Mouse (Mus musculus) embryonic facial prominence, embryonic 11.5 days (tissue): ENCODE measurements around the gene 1700001L19Rik. TPM values are rescaled to one million over a fixed set of nuclear protein-coding genes. Genes with fewer than 3 reads are reported as not detected.

ENCODE experiments used
- ATAC-seq: fragments of 200-750 bp; cut with Nextera tagmentation; replicated peaks from 2 replicates; pipeline ENCODE4 v1.8.0; 2017; ENCODE audit warnings: low read depth; ENCODE audit not compliant: insufficient number of reproducible peaks, low FRiP score, low TSS enrichment
- DNase-seq: peaks from one replicate; pipeline ENCODE4 v3.0.0-alpha.2; 2015; ENCODE audit warnings: low spot score
- H3K27ac ChIP-seq: fragments of 300-500 bp; sonication (generic); replicated peaks from 2 replicates; pipeline ENCODE4 v1.5.1; 2014; ENCODE audit warnings: mild to moderate bottlenecking, low read depth, low read length, control low read depth
- H3K27me3 ChIP-seq: fragments of 300-500 bp; sonication (generic); 2 replicates; pipeline ENCODE4 v1.6.1; 2014; ENCODE audit warnings: mild to moderate bottlenecking, low read length, moderate library complexity, mixed read lengths; ENCODE audit not compliant: control insufficient read depth, insufficient read depth
- H3K36me3 ChIP-seq: fragments of 300-500 bp; sonication (generic); replicated peaks from 2 replicates; pipeline ENCODE4 v1.6.1; 2014; ENCODE audit warnings: low read depth, mild to moderate bottlenecking, low read length, moderate library complexity, mixed read lengths; ENCODE audit not compliant: control insufficient read depth, insufficient read depth
- H3K4me1 ChIP-seq: fragments of 300-500 bp; sonication (generic); 2 replicates; pipeline ENCODE4 v1.6.1; 2014; ENCODE audit warnings: low read length, mixed read lengths; ENCODE audit not compliant: control insufficient read depth, insufficient read depth
- H3K4me2 ChIP-seq: fragments of 300-500 bp; sonication (generic); 2 replicates; pipeline ENCODE4 v1.6.1; 2014; ENCODE audit warnings: low read depth, mild to moderate bottlenecking, control low read depth, low read length, moderate library complexity
- H3K4me3 ChIP-seq: fragments of 300-500 bp; sonication (generic); 2 replicates; pipeline ENCODE4 v1.5.1; 2014; ENCODE audit warnings: low read depth, low read length, control low read depth
- H3K9ac ChIP-seq: fragments of 300-500 bp; sonication (generic); replicated peaks from 2 replicates; pipeline ENCODE4 v1.6.1; 2014; ENCODE audit warnings: mild to moderate bottlenecking, control low read depth, low read length
- H3K9me3 ChIP-seq: fragments of 300-500 bp; sonication (generic); replicated peaks from 2 replicates; pipeline ENCODE4 v1.6.1; 2016; ENCODE audit warnings: mild to moderate bottlenecking, low read length, inconsistent platforms, mixed read lengths; ENCODE audit not compliant: control insufficient read depth
- WGBS: fragments of 180-500 bp; shearing (Covaris S2); extraction: QIAGEN DNeasy Blood & Tissue Kit; methylation state at CpG from one replicate; pipeline ENCODE4 v1.1.7; 2014; 5-methylcytosine and 5-hydroxymethylcytosine counted together
- polyA plus RNA-seq: library from polyadenylated mRNA; unstranded; fragments of >200 nt; fragmentation: Nextera tagmentation; extraction: Ambion mirVana; gene quantifications from 2 replicates; pipeline ENCODE4 v1.2.1, GENCODE M21; 2014

Gene 1700001L19Rik
- polyA plus RNA-seq, 1 experiment from 2014 or later, result 0.86 TPM

- no peak for DNase-seq
- no peak for ATAC-seq
- Histone ChIP-seq H3K36me3 (no peaks in the 10 kb centered on the region), H3K27ac (no peak overlapping the region), H3K4me1 (no peaks in the 10 kb centered on the region), H3K4me3 (no peak overlapping the region), H3K4me2 (no peak overlapping the region), H3K9ac (no peak overlapping the region), H3K9me3 (no peaks in the 10 kb centered on the region), H3K27me3 (no peaks in the 10 kb centered on the region)
- 77% methylated on average over 3 of the region's 3 CpGs for WGBS
Observed at GRCm38 (mm10) chr13:68627041-68627440, 29.8 kb downstream of the 1700001L19Rik start.

GRCm38 (mm10) chr13:68642786-68643185, 45.6 kb downstream of the 1700001L19Rik start:
- ATAC-seq (no peak), DNase-seq (no peak)
- Histone ChIP-seq H3K4me2 (no peak overlapping the region), H3K36me3 (no peaks in the 10 kb centered on the region), H3K9me3 (no peaks in the 10 kb centered on the region), H3K27me3 (no peaks in the 10 kb centered on the region), H3K4me3 (no peak overlapping the region), H3K4me1 (no peaks in the 10 kb centered on the region), H3K9ac (no peak overlapping the region), H3K27ac (no peak overlapping the region)
- 85% methylated on average over 1 of the region's 1 CpGs for WGBS

Other genes with a start within 250 kb of the 1700001L19Rik start
- gene Mtrr, start 15.3 kb upstream of the 1700001L19Rik start, polyA plus RNA-seq, result 16.5 and 18.0 TPM in 2 replicates
- 42.8 and 44.7 TPM in 2 replicates for gene Fastkd3, start 15.2 kb upstream of the 1700001L19Rik start, polyA plus RNA-seq